Mouse (Mus musculus) CH12.LX (cell line): Measurements from ENCODE around the gene Gm49342. TPM values are rescaled to one million over a fixed set of nuclear protein-coding genes. Genes with fewer than 3 reads are reported as not detected.
A peak's percentile ranks its signal among the peaks of the same experiment; 100 is the strongest.
"Not testable (repeated sequence)": the region's sequence is repeated elsewhere in the genome, so short reads cannot be mapped to it uniquely, and the experiment has no call there.

Experiments used
- DNase-seq: peaks from one replicate; pipeline ENCODE4 v3.0.0-alpha.2; 2013; ENCODE audit errors: extremely low read depth
- H3K27ac ChIP-seq: 2 replicates; pipeline ENCODE4 v1.5.1; 2012; ENCODE audit warnings: low read depth, mild to moderate bottlenecking, control low read depth, moderate library complexity; ENCODE audit not compliant: insufficient read depth
- H3K27me3 ChIP-seq: replicated peaks from 2 replicates; pipeline ENCODE3; 2012; ENCODE audit warnings: inconsistent platforms
- H3K36me3 ChIP-seq, 2 experiments: replicated peaks in 1 of 2; 2 replicates each; pipeline versions ENCODE3 to v1.6.1; 2012; ENCODE audit warnings: inconsistent platforms in 1 of 2, low read length in 1 of 2, mild to moderate bottlenecking in 1 of 2, mixed read lengths in 1 of 2, moderate library complexity in 1 of 2; ENCODE audit not compliant: control insufficient read depth in 1 of 2, insufficient read depth in 1 of 2
- H3K4me1 ChIP-seq, 2 experiments: 2 replicates each; pipeline ENCODE4 v1.6.1; 2012; ENCODE audit warnings: inconsistent platforms in 1 of 2, moderate library complexity in 1 of 2; ENCODE audit not compliant: insufficient read depth in 2 of 2, control insufficient read depth in 1 of 2
- H3K4me2 ChIP-seq: 2 replicates; pipeline ENCODE4 v1.6.1; 2012; ENCODE audit warnings: low read depth, mild to moderate bottlenecking, control low read depth; ENCODE audit not compliant: poor library complexity, insufficient read depth, severe bottlenecking
- H3K4me3 ChIP-seq, 3 experiments: fragments of 150-350 bp in 1 of 3; sonication (generic) in 1 of 3; replicated peaks in 1 of 3; 2 replicates each; pipeline versions ENCODE3 to v1.5.1; 2011 to 2012; ENCODE audit warnings: low read depth in 2 of 3, low read length in 2 of 3, mild to moderate bottlenecking in 2 of 3, moderate library complexity in 2 of 3, control low read depth in 1 of 3, improper control_type of control experiment in 1 of 3, inconsistent platforms in 1 of 3, mixed read lengths in 1 of 3; ENCODE audit not compliant: poor library complexity in 1 of 3
- H3K79me2 ChIP-seq: replicated peaks from 2 replicates; pipeline ENCODE4 v1.6.1; 2012; ENCODE audit warnings: mild to moderate bottlenecking, moderate library complexity; ENCODE audit not compliant: control insufficient read depth, poor library complexity, insufficient read depth, severe bottlenecking; ENCODE audit errors: extremely low read depth
- H3K9ac ChIP-seq: 2 replicates; pipeline ENCODE4 v1.6.1; 2012; ENCODE audit warnings: low read depth, mild to moderate bottlenecking, control low read depth, moderate library complexity; ENCODE audit not compliant: insufficient read depth
- H3K9me3 ChIP-seq: replicated peaks from 2 replicates; pipeline ENCODE3; 2012; ENCODE audit warnings: low read length, inconsistent platforms, mixed read lengths
- BHLHE40 ChIP-seq: IDR thresholded peaks from 2 replicates; pipeline ENCODE4 v1.6.1; 2011; ENCODE audit warnings: mild to moderate bottlenecking, low read depth, low read length, improper control_type of control experiment
- CHD2 ChIP-seq: IDR thresholded peaks from 2 replicates; pipeline ENCODE4 v1.6.1; 2011; ENCODE audit warnings: low read length, improper control_type of control experiment
- E2F4 ChIP-seq: IDR thresholded peaks from 2 replicates; pipeline ENCODE4 v1.6.1; 2011; ENCODE audit warnings: low read depth, low read length, improper control_type of control experiment; ENCODE audit not compliant: insufficient replicate concordance
- ELF1 ChIP-seq: IDR thresholded peaks from 2 replicates; pipeline ENCODE4 v1.6.1; 2014; ENCODE audit warnings: low read depth, mild to moderate bottlenecking, inconsistent platforms, low read length, improper control_type of control experiment
- EP300 ChIP-seq: IDR thresholded peaks from 2 replicates; pipeline ENCODE4 v1.6.1; 2011; ENCODE audit warnings: low read length, improper control_type of control experiment
- ETS1 ChIP-seq: conservative IDR thresholded peaks from 2 replicates; pipeline ENCODE4 v1.6.1; 2012; ENCODE audit warnings: low read depth, mild to moderate bottlenecking, inconsistent platforms, low read length, improper control_type of control experiment, moderate library complexity
- HCFC1 ChIP-seq: IDR thresholded peaks from 2 replicates; pipeline ENCODE4 v1.6.1; 2012; ENCODE audit warnings: low read depth, mild to moderate bottlenecking, inconsistent platforms, low read length, improper control_type of control experiment
- IRF4 ChIP-seq: IDR thresholded peaks from 2 replicates; pipeline ENCODE4 v1.6.1; 2014; ENCODE audit warnings: low read depth, mild to moderate bottlenecking, inconsistent platforms, low read length, improper control_type of control experiment
- JUN ChIP-seq: IDR thresholded peaks from 2 replicates; pipeline ENCODE4 v1.6.1; 2011; ENCODE audit warnings: low read depth, mild to moderate bottlenecking, low read length, improper control_type of control experiment, moderate library complexity; ENCODE audit not compliant: insufficient read depth
- KAT2A ChIP-seq: IDR thresholded peaks from 2 replicates; pipeline ENCODE4 v1.6.1; 2012; ENCODE audit warnings: low read length, improper control_type of control experiment, inconsistent platforms; ENCODE audit not compliant: insufficient replicate concordance
- MAFK ChIP-seq: IDR thresholded peaks from 2 replicates; pipeline ENCODE4 v1.6.1; 2011; ENCODE audit warnings: low read length, improper control_type of control experiment; ENCODE audit not compliant: insufficient replicate concordance
- MAX ChIP-seq: IDR thresholded peaks from 2 replicates; pipeline ENCODE4 v1.6.1; 2011; ENCODE audit warnings: low read length, improper control_type of control experiment
- MAZ ChIP-seq: IDR thresholded peaks from 2 replicates; pipeline ENCODE4 v1.6.1; 2012; ENCODE audit warnings: low read depth, mild to moderate bottlenecking, inconsistent platforms, low read length, improper control_type of control experiment, moderate library complexity
- MEF2A ChIP-seq: IDR thresholded peaks from 2 replicates; pipeline ENCODE4 v1.6.1; 2014; ENCODE audit warnings: low read depth, mild to moderate bottlenecking, inconsistent platforms, low read length, improper control_type of control experiment, borderline replicate concordance
- MXI1 ChIP-seq: IDR thresholded peaks from 2 replicates; pipeline ENCODE4 v1.6.1; 2011; ENCODE audit warnings: mild to moderate bottlenecking, low read depth, low read length, improper control_type of control experiment
- NELFE ChIP-seq: IDR thresholded peaks from 2 replicates; pipeline ENCODE4 v1.6.1; 2011; ENCODE audit warnings: low read depth, low read length, improper control_type of control experiment
- NRF1 ChIP-seq: IDR thresholded peaks from 2 replicates; pipeline ENCODE4 v1.6.1; 2014; ENCODE audit warnings: low read depth, mild to moderate bottlenecking, inconsistent platforms, low read length, improper control_type of control experiment, moderate library complexity
- POLR2A ChIP-seq: IDR thresholded peaks from 2 replicates; pipeline ENCODE4 v1.6.1; 2011; ENCODE audit warnings: low read depth, mild to moderate bottlenecking, improper control_type of control experiment, low read length
- POLR2AphosphoS2 ChIP-seq: IDR thresholded peaks from 2 replicates; pipeline ENCODE4 v1.6.1; 2011; ENCODE audit warnings: low read depth, low read length, improper control_type of control experiment
- RCOR1 ChIP-seq: conservative IDR thresholded peaks from 2 replicates; pipeline ENCODE4 v1.6.1; 2012; ENCODE audit warnings: low read depth, mild to moderate bottlenecking, inconsistent platforms, low read length, improper control_type of control experiment
- SIN3A ChIP-seq: IDR thresholded peaks from 2 replicates; pipeline ENCODE4 v1.6.1; 2012; ENCODE audit warnings: low read length, improper control_type of control experiment, inconsistent platforms
- SMC3 ChIP-seq: IDR thresholded peaks from 2 replicates; pipeline ENCODE4 v1.6.1; 2011; ENCODE audit warnings: low read depth, low read length, improper control_type of control experiment
- TBP ChIP-seq: conservative IDR thresholded peaks from 2 replicates; pipeline ENCODE4 v1.6.1; 2011; ENCODE audit warnings: low read depth, low read length, improper control_type of control experiment
- TCF12 ChIP-seq: IDR thresholded peaks from 2 replicates; pipeline ENCODE4 v1.6.1; 2014; ENCODE audit warnings: low read depth, mild to moderate bottlenecking, inconsistent platforms, low read length, improper control_type of control experiment
- UBTF ChIP-seq: IDR thresholded peaks from 2 replicates; pipeline ENCODE4 v1.6.1; 2012; ENCODE audit warnings: low read depth, mild to moderate bottlenecking, inconsistent platforms, low read length, improper control_type of control experiment, moderate library complexity
- USF1 ChIP-seq: IDR thresholded peaks from 2 replicates; pipeline ENCODE4 v1.6.1; 2014; ENCODE audit warnings: low read depth, mild to moderate bottlenecking, inconsistent platforms, low read length, improper control_type of control experiment
- USF2 ChIP-seq: conservative IDR thresholded peaks from 2 replicates; pipeline ENCODE4 v1.6.1; 2011; ENCODE audit warnings: low read depth, low read length, improper control_type of control experiment
- ZC3H11A ChIP-seq: IDR thresholded peaks from 2 replicates; pipeline ENCODE4 v1.6.1; 2012; ENCODE audit warnings: low read depth, mild to moderate bottlenecking, inconsistent platforms, low read length, improper control_type of control experiment
- ZKSCAN1 ChIP-seq: IDR thresholded peaks from 2 replicates; pipeline ENCODE4 v1.6.1; 2012; ENCODE audit warnings: low read depth, inconsistent platforms, low read length, improper control_type of control experiment, borderline replicate concordance
- ZMIZ1 ChIP-seq: IDR thresholded peaks from 2 replicates; pipeline ENCODE4 v1.6.1; 2012; ENCODE audit warnings: low read depth, mild to moderate bottlenecking, inconsistent platforms, low read length, improper control_type of control experiment
- ZNF384 ChIP-seq: IDR thresholded peaks from 2 replicates; pipeline ENCODE4 v1.6.1; 2012; ENCODE audit warnings: low read depth, low read length, improper control_type of control experiment, inconsistent platforms
- dilution Hi-C: fragments of 300-500 bp; cut with MboI; formaldehyde crosslinking; loops from 2 replicates; pipeline ENCODE4 v1.14.3; 2020; ENCODE audit warnings: low sequenced_read_pairs; ENCODE audit not compliant: extremely low pct_unique_long_range_greater_than_20kb, extremely low pct_ligation_motif_present
- in situ Hi-C: fragments of 300-500 bp; cut with MboI; formaldehyde crosslinking; loops from 3 replicates; pipeline ENCODE4 v1.14.3; 2019; ENCODE audit warnings: low sequenced_read_pairs, low pct_ligation_motif_present, low pct_unique_long_range_greater_than_20kb, mixed read lengths
- polyA plus RNA-seq: library from polyadenylated mRNA; unstranded; fragments of >175 nt; gene quantifications from 2 replicates; pipeline ENCODE4 v1.2.1, GENCODE M21; 2012; ENCODE audit warnings: low read depth; ENCODE audit not compliant: insufficient read length
- total RNA-seq, 2 experiments: library from RNA; depleted of rRNA; stranded (reverse); fragments of 300-350 nt in 1 of 2; fragments of >200 nt in 1 of 2; gene quantifications; 2 replicates each; pipeline ENCODE4 v1.2.3; 2012 to 2014

Gene Gm49342
- total and polyA plus RNA-seq, 3 experiments = 50.6 to 120 TPM; not detected in 1

DNA sequence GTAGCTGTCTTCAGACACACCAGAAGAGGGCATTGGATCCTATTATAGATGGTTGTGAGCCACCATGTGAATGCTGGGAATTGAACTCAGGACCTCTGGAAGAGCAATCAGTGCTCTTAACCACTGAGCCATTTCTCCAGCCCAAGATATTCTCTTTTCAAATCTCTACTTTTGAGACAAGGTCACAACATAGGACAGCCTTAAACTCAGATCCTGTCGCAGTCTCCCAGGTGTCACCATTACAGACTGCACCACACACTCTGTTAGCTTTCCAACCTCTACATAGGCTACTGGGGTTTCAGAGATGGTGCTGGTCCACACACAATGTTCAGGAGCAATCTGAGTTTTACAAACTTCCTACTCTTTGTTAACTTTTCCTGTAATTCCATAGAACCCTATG is 20.9 kb upstream of the Gm49342 start:
- Histone ChIP-seq H3K79me2 (peaks cover 12% of the 10 kb centered on the region), H3K4me1 (peaks cover 0 to 31% of the 10 kb centered on the region in 2 experiments; a peak in 2 of 4 replicates), H3K4me3 (peak overlapping the region; percentile 73 to 97 (median 85)), H3K36me3 (peaks cover 26 to 46% of the 10 kb centered on the region in 2 experiments), H3K4me2 (peak overlapping the region; percentile 87), H3K9ac (peak overlapping the region; percentile 66)
- peak; percentile 97 for TF ChIP-seq TBP
- H3K27me3 ChIP-seq, H3K27ac ChIP-seq, in situ Hi-C loops, dilution Hi-C loops, H3K9me3 ChIP-seq: not testable (repeated sequence)
- DNase-seq = peak; percentile 37

DNA sequence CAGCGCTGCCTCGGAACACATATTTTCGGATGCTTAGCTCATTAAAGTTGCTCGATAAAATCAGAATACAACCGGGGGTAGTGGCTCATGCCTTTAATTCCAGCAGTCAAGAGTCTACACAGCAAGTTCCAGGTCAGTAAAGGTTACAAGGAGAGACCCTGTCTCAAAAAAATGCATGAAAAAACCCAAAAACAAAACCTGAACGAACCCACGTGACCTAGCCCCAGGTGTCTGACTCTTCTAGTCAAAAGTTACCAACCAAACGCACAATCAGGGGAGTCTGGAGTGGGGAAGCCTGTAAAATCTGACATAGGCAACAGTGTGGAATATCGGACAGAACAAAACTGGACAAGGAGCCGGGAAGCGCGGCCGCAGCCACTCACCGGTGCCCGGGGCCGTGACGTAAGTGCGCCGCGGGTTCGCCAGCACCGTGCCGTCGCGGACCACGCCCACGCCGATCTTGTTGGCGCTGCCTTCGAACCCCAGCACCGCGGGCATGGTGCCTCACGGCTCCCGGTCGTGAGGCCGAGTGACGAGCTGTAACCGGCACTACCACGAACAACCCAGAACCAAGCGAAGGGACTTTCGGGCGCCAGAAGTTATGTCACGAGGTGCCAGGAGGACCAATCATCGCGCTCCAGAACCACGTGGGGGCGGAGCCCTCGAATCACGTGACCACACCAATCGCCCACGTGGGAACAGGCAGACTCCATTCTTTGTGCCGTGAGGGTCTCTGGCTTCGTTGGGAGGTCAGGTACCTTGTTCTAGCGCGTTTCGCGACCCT is 19.8 kb upstream of the Gm49342 start, which contains the start of the genes Osgep and Apex1:
Gene Osgep (minus strand): TSS at position 613 of the 784 bp plus-strand sequence.
Gene Apex1 (plus strand): TSS at position 688 of the 784 bp plus-strand sequence.
- in situ Hi-C loops = no loop called here
- peaks cover 0 to 41% of the 10 kb centered on the region in 2 experiments; a peak in 2 of 4 replicates for H3K4me1 ChIP-seq
- TF ChIP-seq USF1 (peak; percentile 98), ZC3H11A (no peak), CHD2 (no peak), MAX (peak; percentile 100), NELFE (peak; percentile 85), ZKSCAN1 (no peak), POLR2AphosphoS2 (peak; percentile 87), NRF1 (peak; percentile 40; the same call in 1 of the 2 replicates), EP300 (no peak), ZNF384 (no peak), ZMIZ1 (peak; percentile 74), TCF12 (peak; percentile 79), MEF2A (0 out of 2 replicates have a peak, but pooled peaks have one; percentile 11), SMC3 (no peak), BHLHE40 (peak; percentile 87), ETS1 (no peak), ELF1 (no peak), USF2 (peak; percentile 99), POLR2A (peak; percentile 89), MAZ (no peak), UBTF (no peak), RCOR1 (no peak), E2F4 (peak; percentile 80; the same call in 1 of the 2 replicates), SIN3A (peak; percentile 88), KAT2A (no peak), HCFC1 (peak; percentile 63), IRF4 (peak; percentile 45; the same call in 1 of the 2 replicates), MXI1 (peak; percentile 99), MAFK (no peak), TBP (peak; percentile 77; the same call in 1 of the 2 replicates), JUN (no peak)

More for the DNA sequence above, 19.8 kb upstream of the Gm49342 start, which contains the start of the genes Osgep and Apex1:
- no peaks in the 10 kb centered on the region for H3K9me3 ChIP-seq
- peak within 1 kb of the TSS; percentile 66 for H3K9ac ChIP-seq
- no peaks in the 10 kb centered on the region for H3K27me3 ChIP-seq
- peak within 1 kb of the TSS; percentile 88 for H3K27ac ChIP-seq
- peak; percentile 98 for DNase-seq
- H3K36me3 ChIP-seq = peaks cover 35 to 52% of the 10 kb centered on the region in 2 experiments
- peak within 1 kb of the TSS; percentile 73 to 97 (median 85) for H3K4me3 ChIP-seq
- peak within 1 kb of the TSS; percentile 87 for H3K4me2 ChIP-seq
- peaks cover 15% of the 10 kb centered on the region for H3K79me2 ChIP-seq
- dilution Hi-C loops = no loop called here
